Mouse (Mus musculus) regulatory T cell (primary cell): Measurements from ENCODE around the gene Htr3b.

Source experiments
- in situ Hi-C: fragments of 300-600 bp; cut with MboI, MseI; formaldehyde crosslinking; loops from one replicate; pipeline ENCODE4 v1.15.1; 2025; ENCODE audit warnings: high pct_unique_total_duplicates

The Htr3b gene

DNA sequence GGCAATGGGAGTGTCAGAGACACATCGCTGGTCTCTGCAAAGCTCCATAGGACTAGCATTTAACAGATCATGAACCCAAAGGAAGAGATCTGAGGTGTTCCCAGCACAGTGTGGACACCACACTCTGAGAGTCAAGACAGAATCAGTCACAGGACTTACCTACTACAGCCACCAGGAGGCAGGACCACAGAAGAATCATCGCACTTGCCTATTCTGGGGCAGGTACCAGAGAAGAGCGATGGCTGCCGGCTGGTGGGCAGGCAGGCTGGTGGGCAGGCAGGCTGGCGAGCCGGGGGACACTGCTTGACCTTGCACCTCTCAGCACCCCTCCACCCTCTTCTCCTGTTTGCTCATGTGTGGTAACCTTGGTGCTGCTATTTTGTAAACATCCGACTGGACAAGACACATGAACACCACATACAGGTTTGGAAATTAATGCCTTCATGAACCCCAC lies at the start of gene Htr3b:
Gene Htr3b (minus strand): TSS at position 404 of the 454 bp plus-strand sequence.
- in situ Hi-C loops = loop anchor here (10.0 kb wide), 1 partner anchor 320 kb away; no protein-coding TSS in a partner anchor

GRCm38 (mm10) chr9:48999256-48999655 lies 34.5 kb upstream of the Htr3b start:
- in situ Hi-C loops = no loop called here

GRCm38 (mm10) chr9:48995735-48996134 lies 30.9 kb upstream of the Htr3b start:
- in situ Hi-C loops = no loop called here

DNA sequence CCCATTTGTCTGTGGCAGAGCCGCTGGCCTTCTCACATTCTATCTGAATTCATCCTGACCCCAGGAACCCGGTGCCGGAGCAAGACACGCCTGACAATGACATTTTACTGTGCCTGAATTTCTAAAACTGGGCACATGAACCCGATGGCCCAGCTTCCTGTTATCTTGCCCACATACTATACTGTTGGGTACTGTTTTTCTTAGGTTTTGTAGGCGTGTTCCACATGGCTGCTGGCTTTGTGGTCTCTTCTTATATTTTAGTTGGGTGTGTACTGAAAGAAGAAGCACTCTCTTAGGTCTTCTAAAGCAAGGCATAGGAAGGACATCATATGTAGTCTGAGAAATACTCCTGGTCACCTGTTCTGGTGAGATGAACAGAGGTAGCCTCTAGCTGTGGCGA lies 30.0 kb upstream of the Htr3b start:
- in situ Hi-C loops = loop anchor here (5.0 kb wide), 1 partner anchor 58 kb away; no protein-coding TSS in a partner anchor

- in situ Hi-C loops = loop anchor here (5.0 kb wide), 1 partner anchor 61 kb away; no protein-coding TSS in a partner anchor
Measured at GRCm38 (mm10) chr9:48991671-48992070, 26.9 kb upstream of the Htr3b start.

GRCm38 (mm10) chr9:48987201-48988101 lies 22.7 kb upstream of the Htr3b start:
- in situ Hi-C loops = loop anchor here (10.0 kb wide), 2 partner anchors 483 to 1547 kb away; no protein-coding TSS in a partner anchor

DNA sequence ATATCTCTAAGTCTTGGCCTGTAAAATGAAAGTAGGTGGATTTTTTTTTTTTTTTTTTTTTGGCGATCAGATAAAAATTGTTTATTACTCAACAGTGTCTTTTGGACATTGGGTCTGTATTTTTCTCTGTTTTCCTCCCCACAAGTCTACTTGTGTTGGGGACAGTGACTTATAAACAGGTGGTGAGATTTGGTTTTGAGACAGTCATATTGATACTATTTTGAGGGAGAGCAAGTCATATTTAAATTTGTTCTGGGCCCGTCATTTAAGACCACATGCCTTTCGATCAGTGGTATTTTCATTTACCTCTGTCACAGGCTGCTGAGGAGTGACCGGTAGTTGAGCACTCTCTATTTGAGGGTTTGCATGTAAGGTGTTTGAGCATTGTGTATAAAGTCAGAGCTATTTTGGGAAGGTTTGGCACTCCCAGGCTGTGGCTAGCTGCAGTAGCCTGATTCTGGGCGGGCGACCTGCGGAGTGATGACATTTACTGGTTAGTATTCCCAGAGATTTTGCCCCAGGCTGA lies 21.9 kb upstream of the Htr3b start:
- in situ Hi-C loops = loop anchor here (10.0 kb wide), 2 partner anchors 482 to 1548 kb away; no protein-coding TSS in a partner anchor

DNA sequence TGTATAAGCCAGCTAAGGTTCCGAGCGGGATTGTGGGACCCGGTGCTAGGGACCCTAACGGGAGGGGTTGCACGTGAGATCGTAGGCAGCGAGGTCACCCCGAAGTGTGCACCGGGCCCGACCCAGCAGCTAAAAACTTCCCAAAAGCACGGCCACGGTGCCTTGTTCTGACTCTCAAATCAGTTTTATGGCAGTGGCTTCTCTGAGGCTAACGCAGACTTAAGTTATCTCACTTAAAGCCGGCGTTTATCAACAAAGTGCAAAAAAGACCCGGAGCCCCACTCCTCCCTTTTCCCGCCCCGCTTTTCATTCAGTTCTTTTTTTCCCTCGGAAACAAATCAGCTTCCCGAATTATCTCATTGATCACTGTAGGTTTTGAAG lies 20.9 kb upstream of the Htr3b start:
- in situ Hi-C loops = loop anchor here (10.0 kb wide), 2 partner anchors 481 to 1549 kb away; no protein-coding TSS in a partner anchor

GRCm38 (mm10) chr9:48984845-48985707 lies 20.3 kb upstream of the Htr3b start, which contains the start of gene Usp28:
Gene Usp28, plus strand, starts transcription at chr9:48985375.
- in situ Hi-C loops = loop anchor here (10.0 kb wide), 2 partner anchors 480 to 1550 kb away; no protein-coding TSS in a partner anchor

GRCm38 (mm10) chr9:48984320-48984844 lies 19.6 kb upstream of the Htr3b start:
- in situ Hi-C loops = loop anchor here (10.0 kb wide), 2 partner anchors 480 to 1550 kb away; no protein-coding TSS in a partner anchor

- in situ Hi-C loops = loop anchor here (10.0 kb wide), 2 partner anchors 479 to 1551 kb away; no protein-coding TSS in a partner anchor
Measured at GRCm38 (mm10) chr9:48983801-48984200, 19.0 kb upstream of the Htr3b start.

- in situ Hi-C loops = loop anchor here (10.0 kb wide), 2 partner anchors 477 to 1553 kb away; no protein-coding TSS in a partner anchor
Measured at GRCm38 (mm10) chr9:48981827-48982226, 17.0 kb upstream of the Htr3b start.

DNA sequence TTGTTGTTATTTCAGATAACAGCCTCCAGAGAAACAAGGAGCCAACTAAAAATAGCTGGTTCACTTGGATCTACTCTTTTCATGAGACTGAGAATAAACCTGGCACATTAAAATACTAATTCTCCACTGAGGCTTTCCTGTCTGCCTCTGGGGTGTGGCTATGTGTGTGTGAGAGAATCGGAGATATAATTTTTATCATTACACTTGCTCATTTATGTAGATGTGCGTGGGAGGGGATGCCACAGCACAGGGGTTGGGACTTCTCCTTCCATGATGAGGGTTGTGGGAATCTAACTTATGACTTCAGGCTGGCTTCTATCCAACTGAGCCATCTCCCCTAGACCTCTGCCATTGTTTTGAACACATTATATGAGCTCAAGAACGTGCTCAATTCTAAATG lies 16.0 kb upstream of the Htr3b start:
- in situ Hi-C loops = loop anchor here (10.0 kb wide), 2 partner anchors 476 to 1554 kb away; no protein-coding TSS in a partner anchor

GRCm38 (mm10) chr9:48980371-48980770 lies 15.6 kb upstream of the Htr3b start:
- in situ Hi-C loops = loop anchor here (10.0 kb wide), 2 partner anchors 476 to 1554 kb away; no protein-coding TSS in a partner anchor

DNA sequence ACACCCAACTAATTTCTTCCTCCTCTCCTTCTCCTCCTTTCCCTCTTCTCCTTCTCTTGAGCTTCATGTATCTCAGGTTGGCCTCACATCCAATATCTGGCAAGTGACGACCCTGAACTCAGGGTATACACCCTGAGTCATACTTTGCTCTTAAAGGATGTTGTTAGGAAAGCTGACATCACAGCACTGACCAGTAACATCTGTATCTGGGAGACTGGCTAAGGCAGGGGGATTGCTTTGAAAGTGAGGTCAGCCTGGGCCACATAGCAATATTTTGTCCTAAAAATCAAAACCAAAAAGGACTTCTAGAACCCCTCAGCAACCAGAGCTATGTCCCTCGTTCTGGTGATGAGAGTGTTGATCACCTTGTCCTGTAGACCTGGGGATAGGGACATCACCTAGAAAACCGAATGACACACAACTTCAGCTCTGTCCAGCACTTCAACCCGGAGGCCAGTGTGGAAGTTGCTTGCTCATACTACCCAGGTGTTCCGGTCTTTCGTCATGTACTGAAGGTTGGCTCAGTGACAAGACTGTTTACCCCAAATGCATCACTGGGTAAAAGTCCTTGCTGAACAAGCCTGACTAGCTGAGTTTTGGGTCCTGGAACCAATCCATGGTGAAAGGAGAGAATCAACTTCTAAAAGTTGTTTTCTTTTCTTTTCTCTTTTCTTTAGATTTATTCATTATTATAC lies 12.0 kb upstream of the Htr3b start:
- in situ Hi-C loops = no loop called here

GRCm38 (mm10) chr9:48972494-48972893 lies 7.7 kb upstream of the Htr3b start:
- in situ Hi-C loops = no loop called here

DNA sequence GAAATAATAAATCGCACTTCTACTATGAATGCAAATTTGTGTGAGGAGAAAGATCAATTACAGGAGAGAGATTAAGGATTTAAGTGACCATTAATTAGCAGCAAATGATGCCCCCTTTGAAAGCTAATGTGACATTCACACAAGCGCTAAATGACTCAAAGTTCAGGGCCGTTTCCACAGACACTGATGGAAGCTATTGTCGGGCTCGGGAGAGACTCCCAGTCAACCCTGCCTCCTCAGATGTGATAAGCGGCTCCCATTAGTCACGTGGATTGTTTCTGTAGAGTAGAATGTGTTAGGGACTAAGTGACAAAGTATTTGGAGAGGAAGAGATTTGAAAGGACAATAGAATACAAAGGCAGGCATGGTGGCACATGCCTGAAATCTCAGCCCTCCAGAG lies 2.7 kb downstream of the Htr3b start:
- in situ Hi-C loops = loop anchor here (10.0 kb wide), 1 partner anchor 317 kb away; no protein-coding TSS in a partner anchor

DNA sequence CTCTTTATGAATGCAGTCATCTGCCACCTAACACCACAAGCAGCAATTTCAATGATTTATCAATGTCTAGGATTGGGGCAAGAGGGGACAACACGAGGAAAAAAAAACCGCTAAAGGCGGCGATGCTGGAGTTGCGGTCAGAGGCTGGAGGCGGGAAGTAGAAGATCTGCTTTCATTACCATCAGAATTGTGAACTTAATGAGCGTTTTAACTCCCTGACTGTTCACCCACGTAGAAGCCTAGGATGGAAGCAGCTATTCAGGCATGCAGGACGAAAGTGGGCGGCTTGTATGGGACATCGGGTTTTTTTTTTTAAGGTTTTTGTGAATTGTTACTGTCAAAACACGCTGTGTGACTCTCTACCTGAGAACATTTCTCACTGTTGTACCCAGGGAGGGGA lies 3.5 kb downstream of the Htr3b start:
- in situ Hi-C loops = loop anchor here (10.0 kb wide), 1 partner anchor 317 kb away; no protein-coding TSS in a partner anchor

DNA sequence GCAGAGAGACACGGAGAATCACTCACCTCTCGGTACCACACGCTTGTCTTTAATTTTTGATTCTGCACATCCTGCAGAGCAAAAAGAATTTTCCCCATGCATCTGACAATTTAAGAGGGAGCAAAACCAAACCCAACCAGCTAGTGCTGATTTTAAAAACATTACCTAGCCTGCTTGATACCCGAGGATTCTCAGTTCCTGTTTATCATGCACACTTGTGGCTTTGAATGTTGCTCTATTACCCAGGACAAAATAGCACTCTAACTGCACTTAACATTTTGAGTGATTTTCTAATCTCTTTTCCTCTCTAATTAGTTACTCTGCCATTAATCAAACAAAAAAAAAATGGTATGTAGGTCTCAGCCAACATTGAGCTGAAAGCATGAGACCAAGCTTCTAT lies 17.2 kb downstream of the Htr3b start:
- in situ Hi-C loops = no loop called here

DNA sequence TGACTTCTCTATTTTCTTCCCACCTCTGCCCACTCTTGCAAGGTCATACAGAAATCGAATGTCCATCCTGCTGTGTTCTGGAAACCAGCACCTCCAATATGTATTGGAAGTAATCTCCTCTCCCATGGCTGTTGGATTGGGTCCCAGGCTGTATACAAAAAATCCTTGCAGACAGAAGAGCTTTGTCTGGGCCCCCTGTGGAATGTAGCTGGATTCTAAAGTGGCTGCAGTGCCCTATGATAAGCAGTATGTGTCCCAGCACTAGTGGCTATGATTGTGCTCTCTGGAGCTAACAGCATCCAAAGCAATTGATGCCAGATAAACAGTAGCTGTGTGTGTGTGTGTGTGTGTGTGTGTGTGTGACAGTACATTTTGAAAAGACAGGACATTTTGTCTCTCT lies 22.4 kb downstream of the Htr3b start:
- in situ Hi-C loops = no loop called here
